Mouse (Mus musculus) thymus, postnatal 36 days (tissue): ENCODE measurements around the gene Timm17b.

Experiments
- DNase-seq, 2 experiments: peaks; one replicate each; pipeline ENCODE4 v3.0.0; 2022; ENCODE audit warnings: mixed read lengths in 2 of 2

The Timm17b gene

GRCm38 (mm10) chrX:7922032-7922431 lies 22.9 kb downstream of the Timm17b start:
- no peak for DNase-seq

GRCm38 (mm10) chrX:7926266-7926665 lies 27.1 kb downstream of the Timm17b start:
- DNase-seq = no peak

- no peak for DNase-seq
These were observed 28.0 kb downstream of the Timm17b start for GRCm38 (mm10) chrX:7927116-7927515.

- DNase-seq = no peak
These were observed 29.2 kb downstream of the Timm17b start, which contains the start of gene Eras for GRCm38 (mm10) chrX:7928270-7928790. TSS of gene Eras (minus strand) at chrX:7928607.

DNA sequence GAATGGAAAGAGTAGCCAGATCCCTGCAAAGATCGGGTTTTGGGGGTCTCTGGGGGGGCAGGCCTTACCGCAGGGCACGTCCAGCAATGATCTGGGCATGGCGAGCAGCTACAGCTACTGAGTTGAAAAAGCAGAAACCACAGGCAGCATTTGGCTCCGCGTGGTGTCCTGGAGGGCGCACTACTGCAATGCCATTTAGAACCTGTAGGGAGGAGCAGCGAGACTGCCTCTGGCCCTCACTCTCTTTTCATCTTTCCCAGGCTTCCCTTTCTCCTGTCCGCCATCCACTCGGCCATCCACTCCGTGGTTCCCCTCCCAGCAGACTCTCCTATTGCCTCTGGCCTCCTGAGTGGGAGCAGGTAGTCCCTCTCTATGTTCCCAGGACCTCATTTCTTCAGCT lies 37.7 kb downstream of the Timm17b start:
- DNase-seq = no peak

DNA sequence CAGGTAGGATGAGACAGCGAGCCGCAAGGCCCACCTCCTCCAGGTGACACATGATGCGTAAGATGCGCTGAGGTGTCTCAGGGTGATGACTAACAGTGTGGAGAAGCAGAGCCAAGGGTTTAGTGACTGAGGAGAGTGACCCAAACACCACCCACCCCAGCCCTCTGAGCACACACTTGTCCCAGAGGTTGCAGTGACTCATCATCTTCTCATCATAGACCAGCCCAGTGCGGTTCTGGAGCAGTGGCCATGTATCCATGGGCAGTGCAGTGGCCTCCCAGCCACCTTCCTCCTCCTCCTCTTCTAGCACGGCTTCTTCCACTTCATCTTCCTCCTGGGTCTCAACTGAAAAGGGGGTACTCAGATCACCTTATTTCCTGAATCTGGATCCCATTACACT lies 38.5 kb downstream of the Timm17b start:
- DNase-seq = no peak

DNA sequence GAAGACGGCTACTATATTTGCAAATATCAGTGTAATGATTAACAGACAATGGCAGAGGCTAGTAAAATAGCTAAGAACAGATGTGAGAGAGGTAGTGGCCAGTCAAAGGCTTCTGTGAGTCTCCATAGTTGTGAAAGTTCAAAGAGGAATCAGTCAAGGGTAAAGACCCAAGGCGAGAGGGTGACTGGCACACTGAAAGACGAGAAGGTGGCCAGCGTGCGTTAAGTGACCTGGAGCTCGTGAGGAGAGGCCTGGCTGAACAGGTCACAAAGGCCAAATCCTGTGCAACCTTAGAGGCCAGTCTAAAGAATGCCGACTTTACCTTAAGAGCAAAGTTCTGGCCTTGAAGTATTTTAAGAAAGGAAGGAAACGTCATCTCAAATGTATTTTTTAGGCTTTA lies 46.5 kb downstream of the Timm17b start:
- no peak for DNase-seq

DNA sequence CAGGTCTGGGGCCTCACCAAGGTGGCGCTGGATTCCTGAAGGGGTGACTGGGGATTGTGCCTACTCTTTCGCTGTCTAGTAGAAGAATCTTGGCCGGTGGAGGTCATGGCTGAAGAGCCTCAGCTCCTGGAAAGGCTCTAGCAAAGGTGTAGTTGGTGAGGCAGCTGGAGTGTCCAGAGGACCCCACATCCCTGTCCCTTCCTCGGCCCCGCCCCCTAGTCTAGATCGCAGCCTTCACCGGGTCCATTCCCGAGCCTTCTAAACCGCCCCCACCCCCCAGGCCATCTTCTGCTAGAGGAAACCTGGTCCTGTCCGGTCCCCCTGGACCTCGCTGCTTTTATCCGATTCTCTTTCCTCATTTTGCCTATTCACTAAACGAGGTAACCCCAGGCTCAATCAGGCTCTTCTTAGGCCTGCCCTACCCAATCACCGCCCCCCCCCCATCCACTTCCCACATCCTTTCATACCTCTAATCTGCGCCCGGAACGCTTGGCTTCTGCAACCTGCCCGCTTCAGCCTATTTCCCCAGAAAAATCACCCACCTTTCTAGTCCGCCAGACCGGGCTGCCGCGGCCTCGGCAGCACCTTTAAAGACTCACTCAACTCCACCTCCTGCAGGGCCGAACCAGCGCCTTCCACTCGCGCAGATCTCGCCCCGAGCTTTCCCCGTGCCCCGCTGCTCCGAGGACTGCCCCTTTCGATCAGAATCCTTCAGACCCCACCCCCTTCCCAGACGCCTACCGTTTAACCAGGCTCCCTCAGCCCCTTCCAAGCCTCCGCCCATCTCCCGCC lies 48.1 kb downstream of the Timm17b start, which contains the start of gene Hdac6:
Gene Hdac6 (minus strand): TSS at position 782 of the 792 bp plus-strand sequence.
- DNase-seq = peak in 1 of 2 experiments; percentile 20

GRCm38 (mm10) chrX:7947900-7948492 lies 48.8 kb downstream of the Timm17b start:
- peak; percentile 71 to 85 for DNase-seq

DNA sequence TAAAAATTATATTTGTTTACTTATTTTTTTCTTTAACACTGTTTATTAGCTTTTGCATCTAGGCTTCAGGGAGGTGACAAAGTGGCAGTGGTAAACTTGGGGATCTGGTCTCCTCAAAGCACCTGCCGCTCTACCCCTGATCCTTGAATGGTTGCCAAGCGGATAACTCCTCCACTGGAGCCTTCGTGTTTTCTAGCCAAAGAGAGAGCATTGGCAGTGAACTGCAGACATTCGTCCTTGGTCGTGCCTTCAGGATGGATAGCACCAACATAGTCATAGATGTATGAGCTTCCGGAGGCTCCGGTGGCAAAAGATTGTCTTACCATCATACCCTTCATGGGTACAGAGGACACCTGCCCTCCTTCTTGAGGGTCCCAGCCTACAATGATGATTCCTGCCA lies 50.9 kb downstream of the Timm17b start:
- no peak for DNase-seq
